Mouse (Mus musculus): ENCODE results near the gene Syt16. TPM values are rescaled to one million over a fixed set of nuclear protein-coding genes. Genes with fewer than 3 reads are reported as not detected.

The Syt16 gene
- polyA plus RNA-seq, 1 experiment from 2014 or later: 1.3 TPM

GRCm38 (mm10) chr12:74201410-74201809 is 203.9 kb downstream of the Syt16 start:
- no peak overlapping the region for H3K27ac ChIP-seq
- ATAC-seq: no peak
- H3K4me3 ChIP-seq (replicated peaks): no peak overlapping the region
- 76% methylated on average over 5 of the region's 5 CpGs for WGBS
- H3K9me3 ChIP-seq: no peaks in the 10 kb centered on the region
- H3K4me1 ChIP-seq (replicated peaks): no peaks in the 10 kb centered on the region
- H3K4me2 ChIP-seq (replicated peaks): no peak overlapping the region
- no peaks in the 10 kb centered on the region for H3K27me3 ChIP-seq (replicated peaks)
- H3K36me3 ChIP-seq: no peaks in the 10 kb centered on the region
- H3K9ac ChIP-seq: no peak overlapping the region

GRCm38 (mm10) chr12:74202431-74203042 is 205.1 kb downstream of the Syt16 start:
- WGBS: 86% methylated on average over 6 of the region's 6 CpGs
- Histone ChIP-seq H3K9ac (no peak overlapping the region), H3K27ac (no peak overlapping the region), H3K4me3 (replicated peaks) (no peak overlapping the region), H3K9me3 (no peaks in the 10 kb centered on the region), H3K4me1 (replicated peaks) (no peaks in the 10 kb centered on the region), H3K4me2 (replicated peaks) (no peak overlapping the region), H3K27me3 (replicated peaks) (no peaks in the 10 kb centered on the region), H3K36me3 (no peaks in the 10 kb centered on the region)
- no peak for ATAC-seq

- no peaks in the 10 kb centered on the region for H3K27me3 ChIP-seq (replicated peaks)
- no peak overlapping the region for H3K9ac ChIP-seq
- no peaks in the 10 kb centered on the region for H3K4me1 ChIP-seq (replicated peaks)
- H3K36me3 ChIP-seq: no peaks in the 10 kb centered on the region
- no peak overlapping the region for H3K27ac ChIP-seq
- H3K4me3 ChIP-seq (replicated peaks): no peak overlapping the region
- no peaks in the 10 kb centered on the region for H3K9me3 ChIP-seq
- ATAC-seq: no peak
- no peak overlapping the region for H3K4me2 ChIP-seq (replicated peaks)
- WGBS: 68% methylated on average over 3 of the region's 3 CpGs
Observed at GRCm38 (mm10) chr12:74212156-74212555, 214.7 kb downstream of the Syt16 start.

GRCm38 (mm10) chr12:74216103-74216728 is 218.8 kb downstream of the Syt16 start:
- Histone ChIP-seq H3K4me2 (replicated peaks) (no peak overlapping the region), H3K36me3 (no peaks in the 10 kb centered on the region), H3K27ac (no peak overlapping the region), H3K9ac (no peak overlapping the region), H3K4me3 (replicated peaks) (no peak overlapping the region), H3K9me3 (no peaks in the 10 kb centered on the region), H3K27me3 (replicated peaks) (no peaks in the 10 kb centered on the region), H3K4me1 (replicated peaks) (no peaks in the 10 kb centered on the region)
- no peak for ATAC-seq
- 67% methylated on average over 5 of the region's 5 CpGs for WGBS

- Histone ChIP-seq H3K9me3 (no peaks in the 10 kb centered on the region), H3K4me2 (replicated peaks) (no peak overlapping the region), H3K27me3 (replicated peaks) (no peaks in the 10 kb centered on the region), H3K4me3 (replicated peaks) (no peak overlapping the region), H3K4me1 (replicated peaks) (no peaks in the 10 kb centered on the region), H3K9ac (no peak overlapping the region), H3K36me3 (no peaks in the 10 kb centered on the region), H3K27ac (no peak overlapping the region)
- 83% methylated on average over 4 of the region's 4 CpGs for WGBS
- ATAC-seq: no peak
Observed at GRCm38 (mm10) chr12:74219909-74220308, 222.4 kb downstream of the Syt16 start.

GRCm38 (mm10) chr12:74220651-74221050 is 223.2 kb downstream of the Syt16 start:
- no peak for ATAC-seq
- no peaks in the 10 kb centered on the region for H3K27me3 ChIP-seq (replicated peaks)
- WGBS: 81% methylated on average over 1 of the region's 1 CpGs
- no peak overlapping the region for H3K4me3 ChIP-seq (replicated peaks)
- H3K36me3 ChIP-seq: no peaks in the 10 kb centered on the region
- H3K9ac ChIP-seq: no peak overlapping the region
- no peak overlapping the region for H3K27ac ChIP-seq
- no peak overlapping the region for H3K4me2 ChIP-seq (replicated peaks)
- no peaks in the 10 kb centered on the region for H3K9me3 ChIP-seq
- no peaks in the 10 kb centered on the region for H3K4me1 ChIP-seq (replicated peaks)

- Histone ChIP-seq H3K9ac (no peak overlapping the region), H3K4me2 (replicated peaks) (no peak overlapping the region), H3K27me3 (replicated peaks) (no peaks in the 10 kb centered on the region), H3K4me1 (replicated peaks) (no peaks in the 10 kb centered on the region), H3K4me3 (replicated peaks) (no peak overlapping the region), H3K36me3 (no peaks in the 10 kb centered on the region), H3K9me3 (no peaks in the 10 kb centered on the region), H3K27ac (no peak overlapping the region)
- 57% methylated on average over 10 of the region's 10 CpGs for WGBS
- ATAC-seq: no peak
Observed at GRCm38 (mm10) chr12:74230808-74231207, 233.3 kb downstream of the Syt16 start.

- Histone ChIP-seq H3K9ac (no peak overlapping the region), H3K4me3 (replicated peaks) (no peak overlapping the region), H3K9me3 (no peaks in the 10 kb centered on the region), H3K4me2 (replicated peaks) (no peak overlapping the region), H3K27me3 (replicated peaks) (no peaks in the 10 kb centered on the region), H3K4me1 (replicated peaks) (no peaks in the 10 kb centered on the region), H3K27ac (no peak overlapping the region), H3K36me3 (no peaks in the 10 kb centered on the region)
- 76% methylated on average over 1 of the region's 1 CpGs for WGBS
- no peak for ATAC-seq
Observed at GRCm38 (mm10) chr12:74232845-74233244, 235.4 kb downstream of the Syt16 start.

- Histone ChIP-seq H3K4me1 (replicated peaks) (no peaks in the 10 kb centered on the region), H3K4me2 (replicated peaks) (no peak overlapping the region), H3K27me3 (replicated peaks) (no peaks in the 10 kb centered on the region), H3K9ac (no peak overlapping the region), H3K36me3 (no peaks in the 10 kb centered on the region), H3K4me3 (replicated peaks) (no peak overlapping the region), H3K9me3 (no peaks in the 10 kb centered on the region), H3K27ac (no peak overlapping the region)
- ATAC-seq: no peak
- 89% methylated on average over 8 of the region's 8 CpGs for WGBS
Observed at GRCm38 (mm10) chr12:74236191-74236590, 238.7 kb downstream of the Syt16 start.

- Histone ChIP-seq H3K9me3 (no peaks in the 10 kb centered on the region), H3K9ac (no peak overlapping the region), H3K27ac (no peak overlapping the region), H3K4me1 (replicated peaks) (no peaks in the 10 kb centered on the region), H3K4me3 (replicated peaks) (no peak overlapping the region), H3K27me3 (replicated peaks) (no peaks in the 10 kb centered on the region), H3K4me2 (replicated peaks) (no peak overlapping the region), H3K36me3 (no peaks in the 10 kb centered on the region)
- no peak for ATAC-seq
- WGBS: 70% methylated on average over 7 of the region's 7 CpGs
Observed at GRCm38 (mm10) chr12:74238056-74238455, 240.6 kb downstream of the Syt16 start.

- Histone ChIP-seq H3K9ac (no peak overlapping the region), H3K27ac (no peak overlapping the region), H3K4me2 (replicated peaks) (no peak overlapping the region), H3K9me3 (no peaks in the 10 kb centered on the region), H3K27me3 (replicated peaks) (no peaks in the 10 kb centered on the region), H3K36me3 (no peaks in the 10 kb centered on the region), H3K4me1 (replicated peaks) (no peaks in the 10 kb centered on the region), H3K4me3 (replicated peaks) (no peak overlapping the region)
- ATAC-seq: no peak
- 78% methylated on average over 2 of the region's 2 CpGs for WGBS
Observed at GRCm38 (mm10) chr12:74238806-74239205, 241.3 kb downstream of the Syt16 start.

- H3K27ac ChIP-seq: no peak overlapping the region
- no peak overlapping the region for H3K4me2 ChIP-seq (replicated peaks)
- 53% methylated on average over 3 of the region's 3 CpGs for WGBS
- no peak overlapping the region for H3K9ac ChIP-seq
- ATAC-seq: no peak
- H3K4me1 ChIP-seq (replicated peaks): no peaks in the 10 kb centered on the region
- no peak overlapping the region for H3K4me3 ChIP-seq (replicated peaks)
- no peaks in the 10 kb centered on the region for H3K9me3 ChIP-seq
- H3K36me3 ChIP-seq: no peaks in the 10 kb centered on the region
- no peaks in the 10 kb centered on the region for H3K27me3 ChIP-seq (replicated peaks)
Observed at GRCm38 (mm10) chr12:74264846-74265245, 267.4 kb downstream of the Syt16 start.

GRCm38 (mm10) chr12:74267049-74267448 is 269.6 kb downstream of the Syt16 start:
- Histone ChIP-seq H3K9ac (no peak overlapping the region), H3K4me1 (replicated peaks) (no peaks in the 10 kb centered on the region), H3K36me3 (no peaks in the 10 kb centered on the region), H3K9me3 (no peaks in the 10 kb centered on the region), H3K4me2 (replicated peaks) (no peak overlapping the region), H3K4me3 (replicated peaks) (no peak overlapping the region), H3K27me3 (replicated peaks) (no peaks in the 10 kb centered on the region), H3K27ac (no peak overlapping the region)
- no peak for ATAC-seq
- WGBS: 90% methylated on average over 4 of the region's 4 CpGs
